Mouse (Mus musculus) CH12.LX (cell line): ENCODE results near the gene Smim27.

Experiments
- CTCF ChIP-seq, 2 experiments: IDR thresholded peaks in 1 of 2; conservative IDR thresholded peaks in 1 of 2; 2 replicates each; pipeline ENCODE4 v1.5.1; 2011 to 2012; ENCODE audit warnings: low read depth in 2 of 2, low read length in 2 of 2, improper control_type of control experiment in 1 of 2, inconsistent platforms in 1 of 2, mild to moderate bottlenecking in 1 of 2, moderate library complexity in 1 of 2
- KAT2A ChIP-seq: IDR thresholded peaks from 2 replicates; pipeline ENCODE4 v1.6.1; 2012; ENCODE audit warnings: low read length, improper control_type of control experiment, inconsistent platforms; ENCODE audit not compliant: insufficient replicate concordance
- MAZ ChIP-seq: IDR thresholded peaks from 2 replicates; pipeline ENCODE4 v1.6.1; 2012; ENCODE audit warnings: low read depth, mild to moderate bottlenecking, inconsistent platforms, low read length, improper control_type of control experiment, moderate library complexity
- RAD21 ChIP-seq: IDR thresholded peaks from 2 replicates; pipeline ENCODE4 v1.6.1; 2011; ENCODE audit warnings: low read depth, mild to moderate bottlenecking, low read length, improper control_type of control experiment, moderate library complexity
- RCOR1 ChIP-seq: conservative IDR thresholded peaks from 2 replicates; pipeline ENCODE4 v1.6.1; 2012; ENCODE audit warnings: low read depth, mild to moderate bottlenecking, inconsistent platforms, low read length, improper control_type of control experiment

DNA sequence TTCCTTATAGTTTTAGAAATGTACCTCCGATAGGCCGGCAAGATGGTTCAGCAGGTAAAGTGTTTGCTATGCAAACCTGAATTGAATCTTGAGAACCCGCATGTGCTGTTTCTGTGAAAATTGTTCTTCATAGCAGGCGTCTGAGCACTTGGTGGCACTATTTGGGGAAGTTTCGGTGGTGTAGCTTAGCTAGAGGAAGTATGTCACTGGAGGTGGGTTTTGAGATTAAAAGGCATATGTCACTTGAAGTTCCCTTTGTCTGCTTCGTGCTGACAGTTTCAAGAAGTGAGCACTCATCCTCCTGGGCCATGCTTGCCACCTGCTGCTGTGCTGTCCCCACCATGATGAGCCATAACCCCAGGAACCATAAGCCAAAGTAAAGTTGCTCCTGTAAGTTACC, 18.0 kb downstream of the Smim27 start:
- TF ChIP-seq RAD21 (no peak), CTCF (conservative IDR thresholded peaks at IDR 0.05 in 1 of 2, IDR thresholded peaks at IDR 0.05 in 1 of 2; ENCODE audit: low read depth in 2 of 2, low read length in 2 of 2) (peak in 1 of 2 experiments; percentile 47; a peak in 2 of 4 replicates), MAZ (no peak), RCOR1 (no peak), KAT2A (no peak)
